Mouse (Mus musculus): ENCODE measurements around the gene Arhgef6.

- no peak for TF ChIP-seq POLR2A (IDR thresholded peaks at IDR 0.05; ENCODE audit: borderline replicate concordance, extremely low read depth, low read depth, low read length)
- no peak for TF ChIP-seq CTCF (IDR thresholded peaks at IDR 0.05; ENCODE audit: insufficient read depth, low read length)
Observed at GRCm38 (mm10) chrX:57378579-57378978, 40.0 kb upstream of the Arhgef6 start.
